Mouse (Mus musculus) retina, adult 2 months (tissue): ENCODE measurements around the gene Gsx1.

Experiments
- DNase-seq: peaks from one replicate; pipeline ENCODE4 v3.0.0-alpha.2; 2012; ENCODE audit warnings: low read depth, low spot score

The Gsx1 gene

GRCm38 (mm10) chr5:147204905-147205304 lies 16.4 kb downstream of the Gsx1 start:
- no peak for DNase-seq

- DNase-seq: no peak
Observed at GRCm38 (mm10) chr5:147207852-147208251, 19.4 kb downstream of the Gsx1 start.

GRCm38 (mm10) chr5:147208471-147208870 lies 20.0 kb downstream of the Gsx1 start:
- DNase-seq: no peak

GRCm38 (mm10) chr5:147227354-147228112 lies 39.0 kb downstream of the Gsx1 start:
- peak; percentile 38 for DNase-seq

GRCm38 (mm10) chr5:147235406-147236309 lies 47.2 kb downstream of the Gsx1 start:
- DNase-seq: no peak
